Mouse (Mus musculus): ENCODE measurements around the gene Gja10. TPM values are rescaled to one million over a fixed set of nuclear protein-coding genes. Genes with fewer than 3 reads are reported as not detected.

The Gja10 gene
- polyA plus RNA-seq, 1 experiment from 2014 or later = not detected

DNA sequence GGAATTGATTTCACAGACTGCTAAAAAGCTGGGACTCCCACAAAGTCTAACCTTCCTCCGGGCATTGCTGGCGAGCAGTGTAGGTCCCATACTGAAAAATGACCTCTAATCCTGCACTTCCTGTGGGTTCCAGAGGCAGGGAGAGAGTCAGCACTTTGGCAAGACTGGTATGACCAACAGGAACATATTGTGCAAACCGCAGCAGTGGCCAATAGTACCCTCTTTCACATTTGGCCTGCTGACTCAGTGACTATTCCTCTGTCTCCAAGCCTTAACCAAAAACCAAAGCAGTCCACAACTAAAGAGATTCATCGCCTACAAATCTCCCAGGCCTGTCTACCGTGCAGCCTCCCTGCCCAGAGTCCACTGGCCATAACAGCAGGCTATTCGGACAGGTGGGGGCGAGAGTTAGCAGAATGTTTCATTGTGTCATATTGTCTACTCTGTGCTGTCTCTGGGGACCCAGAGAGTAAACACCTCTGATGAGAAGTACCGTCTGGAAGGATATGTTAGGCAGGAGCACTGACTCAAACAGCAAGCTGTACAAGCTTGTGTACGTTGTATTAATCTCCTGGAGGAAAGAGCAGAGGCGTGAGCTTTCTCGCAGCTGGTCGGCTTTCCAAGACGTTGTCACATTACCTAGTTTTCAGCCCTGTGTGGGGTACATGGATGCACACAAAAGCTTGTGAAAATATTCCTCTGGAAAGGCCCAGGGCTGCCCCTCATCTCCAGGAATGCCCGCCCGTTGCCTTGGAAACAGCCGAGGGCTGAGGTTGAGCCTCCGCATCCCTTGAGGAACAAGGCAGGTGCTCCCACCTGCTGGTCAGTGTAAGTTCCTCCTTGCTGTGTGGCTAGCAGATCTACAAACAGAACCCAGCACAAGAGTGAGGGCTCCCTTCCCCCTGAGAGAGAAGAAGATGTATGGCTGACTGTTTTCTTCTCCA, 32.3 kb downstream of the Gja10 start:
- ATAC-seq (ENCODE audit: insufficient number of reproducible peaks, insufficient read depth, low FRiP score, low read depth) = peak; percentile 53; the same call in 1 of the 2 replicates
- no peaks in the 10 kb centered on the region for H3K9me3 ChIP-seq (ENCODE audit: control insufficient read depth, low read depth, low read length)
- no peak overlapping the region for H3K9ac ChIP-seq (replicated peaks; ENCODE audit: low read depth, low read length)
- no peaks in the 10 kb centered on the region for H3K27me3 ChIP-seq (ENCODE audit: control insufficient read depth, insufficient read depth, low read length)
- H3K36me3 ChIP-seq (ENCODE audit: control insufficient read depth, insufficient read depth, low read length) = no peaks in the 10 kb centered on the region
- H3K4me2 ChIP-seq (replicated peaks; ENCODE audit: low read depth, low read length) = no peak overlapping the region
- 40% methylated on average over 17 of the region's 17 CpGs for WGBS
- peaks cover 16% of the 10 kb centered on the region; the same call in 1 of the 2 replicates for H3K4me1 ChIP-seq (ENCODE audit: control insufficient read depth, insufficient read depth, low read length)
- no peak overlapping the region for H3K4me3 ChIP-seq (ENCODE audit: low read depth, low read length)
- no peak overlapping the region for H3K27ac ChIP-seq (ENCODE audit: low read length)

DNA sequence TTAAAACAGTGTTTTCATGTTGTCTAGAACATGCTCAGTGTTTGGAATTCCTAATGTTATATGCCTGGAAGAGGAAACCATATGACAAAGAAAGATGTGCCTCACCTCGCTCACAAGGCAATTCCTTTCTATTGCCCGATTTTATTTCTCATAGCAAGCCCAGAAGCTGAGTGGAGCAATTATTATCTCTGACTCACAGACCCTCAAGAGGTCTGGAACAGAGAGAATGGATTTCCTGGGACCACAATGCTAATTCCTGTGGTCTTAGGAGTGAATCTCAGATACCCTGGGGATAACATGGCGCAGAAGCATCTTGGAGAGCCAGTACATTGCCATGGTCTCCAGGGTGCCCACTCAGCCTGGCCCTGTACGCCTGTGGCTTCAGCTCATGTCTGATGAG, 33.5 kb downstream of the Gja10 start:
- Histone ChIP-seq H3K9ac (replicated peaks; ENCODE audit: low read depth, low read length) (no peak overlapping the region), H3K4me3 (ENCODE audit: low read depth, low read length) (no peak overlapping the region), H3K9me3 (ENCODE audit: control insufficient read depth, low read depth, low read length) (no peaks in the 10 kb centered on the region), H3K27me3 (ENCODE audit: control insufficient read depth, insufficient read depth, low read length) (no peaks in the 10 kb centered on the region), H3K4me1 (ENCODE audit: control insufficient read depth, insufficient read depth, low read length) (peaks cover 16% of the 10 kb centered on the region; the same call in 1 of the 2 replicates), H3K4me2 (replicated peaks; ENCODE audit: low read depth, low read length) (no peak overlapping the region), H3K27ac (ENCODE audit: low read length) (no peak overlapping the region), H3K36me3 (ENCODE audit: control insufficient read depth, insufficient read depth, low read length) (no peaks in the 10 kb centered on the region)
- no peak for ATAC-seq (ENCODE audit: insufficient number of reproducible peaks, insufficient read depth, low FRiP score, low read depth)
- WGBS = 83% methylated on average over 4 of the region's 4 CpGs

DNA sequence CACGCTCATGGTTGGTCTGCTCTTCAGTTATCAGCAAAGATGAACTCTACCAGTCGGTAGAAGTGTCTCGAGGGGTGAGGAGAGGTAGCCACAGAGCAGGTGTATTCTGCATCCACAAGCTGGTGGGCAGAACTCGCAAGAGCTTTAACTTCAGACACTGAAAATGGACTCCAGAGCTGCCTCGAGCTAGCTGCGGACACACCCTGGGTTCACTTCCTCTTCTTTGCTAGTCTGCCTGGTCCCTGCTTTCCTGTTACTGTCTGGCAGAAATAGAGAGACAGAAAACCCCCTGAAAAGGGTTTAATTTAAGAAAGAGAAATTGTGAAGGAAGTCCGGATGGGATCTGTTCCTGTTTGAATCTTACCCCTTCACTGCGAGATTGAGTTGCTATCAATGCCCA, 37.6 kb downstream of the Gja10 start:
- Histone ChIP-seq H3K36me3 (ENCODE audit: control insufficient read depth, insufficient read depth, low read length) (peaks cover 4% of the 10 kb centered on the region; the same call in 1 of the 2 replicates), H3K9me3 (ENCODE audit: control insufficient read depth, low read depth, low read length) (no peaks in the 10 kb centered on the region), H3K27me3 (ENCODE audit: control insufficient read depth, insufficient read depth, low read length) (no peaks in the 10 kb centered on the region), H3K27ac (ENCODE audit: low read length) (no peak overlapping the region), H3K4me2 (replicated peaks; ENCODE audit: low read depth, low read length) (no peak overlapping the region), H3K4me3 (ENCODE audit: low read depth, low read length) (no peak overlapping the region), H3K4me1 (ENCODE audit: control insufficient read depth, insufficient read depth, low read length) (peaks cover 9% of the 10 kb centered on the region; the same call in 1 of the 2 replicates), H3K9ac (replicated peaks; ENCODE audit: low read depth, low read length) (no peak overlapping the region)
- WGBS = 83% methylated on average over 8 of the region's 8 CpGs
- ATAC-seq (ENCODE audit: insufficient number of reproducible peaks, insufficient read depth, low FRiP score, low read depth) = no peak

DNA sequence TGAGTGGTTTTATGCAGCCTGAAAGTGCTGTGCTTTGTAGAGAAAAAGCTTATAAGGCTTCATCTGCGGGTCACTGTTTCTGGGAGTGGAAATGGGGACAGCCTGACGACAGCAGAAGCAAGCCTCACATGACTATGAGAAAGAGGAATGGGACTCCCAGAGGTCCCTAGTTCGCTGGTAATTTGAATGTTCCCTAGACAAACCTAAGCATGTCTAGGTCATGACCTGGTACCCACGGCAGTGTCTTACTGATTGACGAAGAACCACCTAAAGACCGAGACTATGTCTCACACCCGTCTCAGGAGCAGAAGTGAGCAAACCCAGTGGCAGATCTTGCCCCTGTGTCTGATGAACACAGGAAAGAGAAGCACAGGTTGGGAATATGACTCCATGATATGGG, 38.1 kb downstream of the Gja10 start:
- H3K9ac ChIP-seq (replicated peaks; ENCODE audit: low read depth, low read length) = no peak overlapping the region
- H3K4me2 ChIP-seq (replicated peaks; ENCODE audit: low read depth, low read length) = no peak overlapping the region
- H3K27me3 ChIP-seq (ENCODE audit: control insufficient read depth, insufficient read depth, low read length) = no peaks in the 10 kb centered on the region
- no peak overlapping the region for H3K4me3 ChIP-seq (ENCODE audit: low read depth, low read length)
- WGBS = 80% methylated on average over 7 of the region's 7 CpGs
- no peak overlapping the region for H3K27ac ChIP-seq (ENCODE audit: low read length)
- H3K4me1 ChIP-seq (ENCODE audit: control insufficient read depth, insufficient read depth, low read length) = peaks cover 7% of the 10 kb centered on the region; the same call in 1 of the 2 replicates
- H3K36me3 ChIP-seq (ENCODE audit: control insufficient read depth, insufficient read depth, low read length) = peaks cover 4% of the 10 kb centered on the region; the same call in 1 of the 2 replicates
- ATAC-seq (ENCODE audit: insufficient number of reproducible peaks, insufficient read depth, low FRiP score, low read depth) = no peak
- no peaks in the 10 kb centered on the region for H3K9me3 ChIP-seq (ENCODE audit: control insufficient read depth, low read depth, low read length)

DNA sequence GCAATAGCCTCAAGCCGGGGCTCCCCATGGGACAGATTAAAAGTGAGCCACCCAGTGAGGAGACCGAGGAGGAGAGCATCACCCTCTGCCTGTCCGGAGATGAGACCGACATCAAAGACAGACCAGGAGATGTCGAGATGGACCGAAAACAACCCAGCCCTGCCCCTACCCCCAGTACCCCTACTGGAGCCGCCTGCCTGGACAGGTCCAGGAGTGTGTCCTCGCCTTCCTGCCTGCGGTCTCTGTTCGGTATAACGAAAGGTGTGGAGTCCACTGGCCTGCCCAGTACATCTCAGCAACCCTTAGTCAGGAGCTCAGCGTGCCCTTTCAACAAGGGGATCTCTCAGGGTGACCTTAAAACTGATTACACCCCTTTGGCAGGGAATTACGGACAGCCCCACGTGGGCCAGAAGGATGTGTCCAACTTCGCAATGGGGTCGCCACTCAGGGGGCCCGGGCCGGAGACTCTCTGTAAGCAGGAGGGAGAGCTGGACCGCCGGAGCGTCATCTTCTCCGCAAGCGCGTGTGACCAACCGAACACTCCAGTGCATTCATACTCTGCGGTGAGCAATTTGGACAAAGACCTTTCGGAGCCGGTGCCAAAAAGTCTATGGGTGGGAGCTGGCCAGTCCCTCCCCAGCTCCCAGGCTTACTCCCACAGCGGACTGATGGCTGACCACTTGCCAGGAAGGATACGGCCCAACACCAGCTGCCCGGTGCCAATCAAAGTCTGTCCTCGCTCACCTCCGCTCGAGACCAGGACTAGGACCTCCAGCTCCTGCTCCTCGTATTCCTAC, 40.0 kb downstream of the Gja10 start:
- WGBS = 96% methylated on average over 35 of the region's 35 CpGs
- no peak for ATAC-seq (ENCODE audit: insufficient number of reproducible peaks, insufficient read depth, low FRiP score, low read depth)
- no peak overlapping the region for H3K9ac ChIP-seq (replicated peaks; ENCODE audit: low read depth, low read length)

DNA sequence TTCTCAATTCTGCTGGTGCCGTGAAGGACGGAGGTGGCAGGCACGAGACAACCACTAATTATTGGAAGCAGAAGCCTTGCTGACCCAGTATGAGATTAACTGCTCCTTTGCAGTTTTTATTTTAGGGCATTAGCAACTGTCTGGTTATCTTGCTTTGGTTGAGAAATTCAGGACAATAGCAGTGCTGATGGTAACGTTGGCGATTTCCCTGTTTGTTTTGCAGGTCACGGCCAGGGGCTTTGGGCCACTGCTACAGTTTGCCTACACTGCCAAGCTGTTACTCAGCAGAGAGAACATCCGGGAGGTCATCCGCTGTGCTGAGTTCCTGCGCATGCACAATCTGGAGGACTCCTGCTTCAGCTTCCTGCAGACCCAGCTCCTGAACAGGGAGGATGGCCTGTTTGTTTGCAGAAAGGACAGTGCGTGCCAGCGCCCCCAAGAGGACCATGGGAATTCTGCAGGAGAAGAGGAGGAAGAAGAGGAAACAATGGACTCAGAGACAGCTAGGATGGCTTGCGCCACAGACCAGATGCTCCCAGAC, 40.9 kb downstream of the Gja10 start:
- ATAC-seq (ENCODE audit: insufficient number of reproducible peaks, insufficient read depth, low FRiP score, low read depth) = no peak
- H3K9ac ChIP-seq (replicated peaks; ENCODE audit: low read depth, low read length) = no peak overlapping the region
- no peak overlapping the region for H3K4me3 ChIP-seq (ENCODE audit: low read depth, low read length)
- H3K4me2 ChIP-seq (replicated peaks; ENCODE audit: low read depth, low read length) = no peak overlapping the region
- H3K27me3 ChIP-seq (ENCODE audit: control insufficient read depth, insufficient read depth, low read length) = no peaks in the 10 kb centered on the region
- peaks cover 4% of the 10 kb centered on the region; the same call in 1 of the 2 replicates for H3K36me3 ChIP-seq (ENCODE audit: control insufficient read depth, insufficient read depth, low read length)
- H3K27ac ChIP-seq (ENCODE audit: low read length) = 0 out of 2 replicates have a peak overlapping the region, but pooled peaks have one; percentile 10
- peaks cover 7% of the 10 kb centered on the region; the same call in 1 of the 2 replicates for H3K4me1 ChIP-seq (ENCODE audit: control insufficient read depth, insufficient read depth, low read length)
- H3K9me3 ChIP-seq (ENCODE audit: control insufficient read depth, low read depth, low read length) = no peaks in the 10 kb centered on the region
- 53% methylated on average over 12 of the region's 12 CpGs for WGBS

More for the DNA sequence above, 40.0 kb downstream of the Gja10 start:
- Histone ChIP-seq H3K4me3 (ENCODE audit: low read depth, low read length) (no peak overlapping the region), H3K4me2 (replicated peaks; ENCODE audit: low read depth, low read length) (no peak overlapping the region), H3K27ac (ENCODE audit: low read length) (no peak overlapping the region), H3K9me3 (ENCODE audit: control insufficient read depth, low read depth, low read length) (no peaks in the 10 kb centered on the region), H3K36me3 (ENCODE audit: control insufficient read depth, insufficient read depth, low read length) (peaks cover 4% of the 10 kb centered on the region; the same call in 1 of the 2 replicates), H3K4me1 (ENCODE audit: control insufficient read depth, insufficient read depth, low read length) (peaks cover 7% of the 10 kb centered on the region; the same call in 1 of the 2 replicates), H3K27me3 (ENCODE audit: control insufficient read depth, insufficient read depth, low read length) (no peaks in the 10 kb centered on the region)

DNA sequence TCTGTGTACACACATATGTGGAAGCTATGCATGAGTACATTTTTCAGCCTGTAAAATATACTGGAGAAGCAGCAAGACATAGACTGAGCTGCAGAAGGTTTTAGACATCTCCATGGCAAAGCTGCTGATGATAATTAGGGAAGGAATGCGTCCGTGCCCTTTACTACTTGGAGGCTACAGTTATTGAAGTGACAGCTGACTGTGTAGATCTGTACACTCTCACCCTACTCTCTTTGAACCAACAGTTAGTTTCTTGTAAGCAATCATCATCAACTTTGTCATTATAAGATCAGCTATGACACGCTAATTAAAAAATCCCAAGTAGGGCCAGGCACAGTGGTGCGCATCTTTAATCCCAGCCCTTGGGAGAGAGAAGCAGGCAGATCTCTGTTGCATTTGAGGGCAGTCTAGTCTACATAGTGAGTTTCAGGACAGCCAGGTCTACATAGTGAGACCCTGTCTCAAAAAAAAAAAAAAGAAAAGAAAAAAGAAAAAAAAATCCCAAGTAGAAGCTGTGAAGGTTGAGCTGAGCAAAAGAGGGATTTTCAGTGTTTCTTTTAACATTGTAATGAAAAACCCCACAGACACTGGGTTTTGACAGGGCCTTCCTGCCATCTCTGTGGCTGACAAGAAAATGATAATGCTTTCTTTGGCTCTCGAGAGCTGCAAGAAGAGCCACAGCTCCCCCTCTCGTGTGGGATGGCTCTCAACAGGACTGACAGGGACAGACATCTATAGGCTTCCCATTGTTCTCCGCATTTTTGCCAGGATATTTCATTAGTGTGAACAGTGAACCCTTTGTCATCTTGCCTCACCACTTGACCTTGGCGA, 41.6 kb downstream of the Gja10 start:
- ATAC-seq (ENCODE audit: insufficient number of reproducible peaks, insufficient read depth, low FRiP score, low read depth) = no peak
- peaks cover 7% of the 10 kb centered on the region; the same call in 1 of the 2 replicates for H3K4me1 ChIP-seq (ENCODE audit: control insufficient read depth, insufficient read depth, low read length)

More for the DNA sequence above, 41.6 kb downstream of the Gja10 start:
- H3K9ac ChIP-seq (replicated peaks; ENCODE audit: low read depth, low read length) = no peak overlapping the region
- H3K4me2 ChIP-seq (replicated peaks; ENCODE audit: low read depth, low read length) = no peak overlapping the region
- H3K9me3 ChIP-seq (ENCODE audit: control insufficient read depth, low read depth, low read length) = no peaks in the 10 kb centered on the region
- 0 out of 2 replicates have a peak overlapping the region, but pooled peaks have one; percentile 10 for H3K27ac ChIP-seq (ENCODE audit: low read length)
- no peaks in the 10 kb centered on the region for H3K27me3 ChIP-seq (ENCODE audit: control insufficient read depth, insufficient read depth, low read length)
- no peak overlapping the region for H3K4me3 ChIP-seq (ENCODE audit: low read depth, low read length)
- H3K36me3 ChIP-seq (ENCODE audit: control insufficient read depth, insufficient read depth, low read length) = peaks cover 4% of the 10 kb centered on the region; the same call in 1 of the 2 replicates
- 59% methylated on average over 8 of the region's 8 CpGs for whole genome bisulfite sequencing

All from stomach, embryonic 14.5 days (tissue).